Mouse (Mus musculus): ENCODE data around the gene Sde2. TPM values are rescaled to one million over a fixed set of nuclear protein-coding genes. Genes with fewer than 3 reads are reported as not detected.
"Not testable (repeated sequence)": the region's sequence is repeated elsewhere in the genome, so short reads cannot be mapped to it uniquely, and the experiment has no call there.

Sde2 gene
- polyA plus RNA-seq, 1 experiment from 2014 or later: 28.2 TPM

DNA sequence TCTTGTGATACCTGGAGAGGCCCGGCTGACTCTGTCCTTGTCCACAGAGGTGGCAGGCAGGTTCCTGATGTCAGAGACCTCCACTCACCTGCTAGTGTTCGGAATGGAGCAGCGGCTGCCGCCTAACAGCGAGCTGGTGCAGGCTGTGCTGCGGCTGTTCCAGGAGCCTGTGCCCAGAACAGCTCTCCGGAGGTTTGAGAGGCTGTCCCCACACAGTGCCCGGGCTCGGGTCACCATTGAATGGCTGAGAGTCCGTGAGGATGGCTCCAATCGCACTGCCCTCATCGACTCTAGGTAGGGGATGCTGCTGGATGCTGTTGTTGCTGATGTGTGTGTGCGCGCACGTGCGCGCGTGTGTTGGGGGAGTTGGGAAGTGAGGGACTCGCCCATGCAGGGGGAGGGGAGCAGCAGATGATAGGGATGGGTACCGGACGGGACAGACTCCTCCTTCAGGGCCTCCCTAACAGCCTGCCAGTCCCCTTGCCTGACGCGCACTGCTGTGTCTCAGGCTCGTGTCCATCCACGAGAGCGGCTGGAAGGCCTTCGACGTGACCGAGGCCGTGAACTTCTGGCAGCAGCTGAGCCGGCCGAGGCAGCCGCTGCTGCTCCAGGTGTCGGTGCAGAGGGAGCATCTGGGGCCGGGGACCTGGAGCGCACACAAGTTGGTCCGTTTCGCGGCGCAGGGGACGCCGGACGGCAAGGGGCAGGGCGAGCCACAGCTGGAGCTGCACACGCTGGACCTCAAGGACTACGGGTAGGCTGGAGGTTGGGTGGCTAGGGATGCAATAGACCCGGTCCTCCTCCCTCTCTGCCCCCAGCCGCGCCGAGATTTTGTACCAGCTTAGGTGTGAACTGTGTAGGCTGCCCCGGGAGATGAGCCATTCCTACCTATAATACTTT, 43.4 kb downstream of the Sde2 start:
- Histone ChIP-seq H3K4me2 (replicated peaks) (peak overlapping the region; percentile 42), H3K27me3 (ENCODE audit: control insufficient read depth, insufficient read depth, low read length) (peaks cover 27% of the 10 kb centered on the region), H3K4me3 (replicated peaks; ENCODE audit: low read length) (peak overlapping the region; percentile 21), H3K9ac (0 out of 2 replicates have a peak overlapping the region, but pooled peaks have one; percentile 31)
- DNase-seq (ENCODE audit: low spot score); H3K9me3 ChIP-seq (ENCODE audit: control insufficient read depth, low read length); H3K4me1 ChIP-seq (replicated peaks; ENCODE audit: control insufficient read depth, insufficient read depth, low read length); ATAC-seq (ENCODE audit: low FRiP score); H3K27ac ChIP-seq; H3K36me3 ChIP-seq (replicated peaks; ENCODE audit: control insufficient read depth, insufficient read depth): not testable (repeated sequence)
- WGBS: 5% methylated on average over 41 of the region's 51 CpGs

DNA sequence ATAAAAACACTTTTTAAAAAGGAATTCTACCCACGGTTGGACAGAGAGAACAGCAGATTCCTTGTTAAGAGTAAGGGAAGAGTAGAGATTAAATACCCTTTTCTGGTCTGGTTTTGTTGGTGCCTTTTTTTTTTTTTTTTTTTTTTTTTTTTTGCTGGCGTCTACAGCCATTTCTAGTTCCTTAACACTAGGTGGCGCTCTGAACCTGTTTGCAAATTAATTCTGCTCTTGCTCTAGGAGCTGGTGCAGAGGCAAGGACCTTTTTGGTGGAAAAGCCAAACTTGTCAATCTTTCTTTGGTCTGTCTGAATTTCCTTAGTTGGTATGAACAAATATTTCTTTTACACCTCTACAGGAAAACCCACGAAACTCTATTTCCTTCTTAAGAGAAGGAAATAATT, 50.2 kb downstream of the Sde2 start:
- H3K4me1 ChIP-seq (replicated peaks; ENCODE audit: control insufficient read depth, insufficient read depth, low read length): peaks cover 15% of the 10 kb centered on the region
- peaks cover 3% of the 10 kb centered on the region; the same call in 1 of the 2 replicates for H3K36me3 ChIP-seq (replicated peaks; ENCODE audit: control insufficient read depth, insufficient read depth)
- ATAC-seq (ENCODE audit: low FRiP score) (no peak), DNase-seq (ENCODE audit: low spot score) (peak; percentile 85)
- 3% methylated on average over 4 of the region's 4 CpGs for WGBS
- no peak overlapping the region for H3K4me3 ChIP-seq (replicated peaks; ENCODE audit: low read length)
- H3K27ac ChIP-seq: no peak overlapping the region
- H3K9ac ChIP-seq: no peak overlapping the region
- no peak overlapping the region for H3K4me2 ChIP-seq (replicated peaks)
- no peaks in the 10 kb centered on the region for H3K27me3 ChIP-seq (ENCODE audit: control insufficient read depth, insufficient read depth, low read length)
- H3K9me3 ChIP-seq (ENCODE audit: control insufficient read depth, low read length): no peaks in the 10 kb centered on the region

DNA sequence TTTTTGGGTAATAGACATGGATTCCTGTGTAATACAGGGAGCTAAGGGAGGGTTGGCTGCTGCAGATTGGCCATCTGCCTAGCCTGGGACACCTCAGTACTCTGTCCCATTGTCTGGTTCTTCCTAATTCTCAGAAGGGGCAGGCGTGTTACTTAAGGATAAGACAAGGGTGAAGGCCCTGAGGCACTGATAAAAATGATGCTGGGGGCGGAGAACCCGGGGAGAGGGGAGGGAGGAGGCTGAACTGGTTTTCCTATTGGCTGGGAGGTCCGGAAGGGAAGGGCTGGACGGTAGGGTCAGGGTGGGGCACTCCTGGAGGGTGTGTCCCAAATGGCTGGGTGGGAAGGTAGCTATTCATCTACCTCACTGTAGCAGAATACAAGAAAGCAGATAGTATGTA, 52.0 kb downstream of the Sde2 start:
- 40% methylated on average over 5 of the region's 5 CpGs for WGBS

DNA sequence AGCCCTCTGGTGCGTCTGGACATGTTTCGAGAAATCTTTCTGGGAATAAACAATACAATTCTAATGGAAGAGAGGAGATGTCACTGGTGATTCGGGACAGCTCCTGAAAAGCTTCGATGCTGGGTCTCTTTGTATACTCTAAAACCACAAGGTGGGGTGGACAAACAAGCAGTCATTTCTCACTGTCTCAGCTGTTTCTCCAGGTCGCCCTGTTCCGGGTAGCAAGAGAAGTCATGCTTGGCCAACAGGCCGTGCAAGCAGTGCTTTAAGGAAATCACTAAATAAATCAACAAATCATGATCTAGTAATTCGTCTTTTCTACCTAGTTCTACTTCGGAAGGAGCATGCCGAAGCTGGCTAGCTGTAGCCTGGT, 52.7 kb downstream of the Sde2 start:
- H3K27me3 ChIP-seq (ENCODE audit: control insufficient read depth, insufficient read depth, low read length): no peaks in the 10 kb centered on the region
- DNase-seq (ENCODE audit: low spot score): no peak
- peak overlapping the region; percentile 85 for H3K4me2 ChIP-seq (replicated peaks)
- H3K4me3 ChIP-seq (replicated peaks; ENCODE audit: low read length): peak overlapping the region; percentile 72
- H3K9me3 ChIP-seq (ENCODE audit: control insufficient read depth, low read length): no peaks in the 10 kb centered on the region
- H3K27ac ChIP-seq: no peak overlapping the region
- peak overlapping the region; percentile 79; the same call in 1 of the 2 replicates for H3K9ac ChIP-seq
- H3K4me1 ChIP-seq (replicated peaks; ENCODE audit: control insufficient read depth, insufficient read depth, low read length): peaks cover 15% of the 10 kb centered on the region
- WGBS: 38% methylated on average over 10 of the region's 10 CpGs
- peaks cover 26% of the 10 kb centered on the region for H3K36me3 ChIP-seq (replicated peaks; ENCODE audit: control insufficient read depth, insufficient read depth)
- ATAC-seq (ENCODE audit: low FRiP score): peak; percentile 3; the same call in 1 of the 2 replicates

More for the DNA sequence above, 52.0 kb downstream of the Sde2 start:
- H3K4me2 ChIP-seq (replicated peaks): no peak overlapping the region
- H3K9ac ChIP-seq: no peak overlapping the region
- no peaks in the 10 kb centered on the region for H3K27me3 ChIP-seq (ENCODE audit: control insufficient read depth, insufficient read depth, low read length)
- H3K9me3 ChIP-seq (ENCODE audit: control insufficient read depth, low read length): no peaks in the 10 kb centered on the region
- H3K4me1 ChIP-seq (replicated peaks; ENCODE audit: control insufficient read depth, insufficient read depth, low read length): peaks cover 15% of the 10 kb centered on the region
- ATAC-seq (ENCODE audit: low FRiP score) (no peak), DNase-seq (ENCODE audit: low spot score) (no peak)
- no peak overlapping the region for H3K27ac ChIP-seq
- no peak overlapping the region for H3K4me3 ChIP-seq (replicated peaks; ENCODE audit: low read length)
- H3K36me3 ChIP-seq (replicated peaks; ENCODE audit: control insufficient read depth, insufficient read depth): peaks cover 20% of the 10 kb centered on the region

DNA sequence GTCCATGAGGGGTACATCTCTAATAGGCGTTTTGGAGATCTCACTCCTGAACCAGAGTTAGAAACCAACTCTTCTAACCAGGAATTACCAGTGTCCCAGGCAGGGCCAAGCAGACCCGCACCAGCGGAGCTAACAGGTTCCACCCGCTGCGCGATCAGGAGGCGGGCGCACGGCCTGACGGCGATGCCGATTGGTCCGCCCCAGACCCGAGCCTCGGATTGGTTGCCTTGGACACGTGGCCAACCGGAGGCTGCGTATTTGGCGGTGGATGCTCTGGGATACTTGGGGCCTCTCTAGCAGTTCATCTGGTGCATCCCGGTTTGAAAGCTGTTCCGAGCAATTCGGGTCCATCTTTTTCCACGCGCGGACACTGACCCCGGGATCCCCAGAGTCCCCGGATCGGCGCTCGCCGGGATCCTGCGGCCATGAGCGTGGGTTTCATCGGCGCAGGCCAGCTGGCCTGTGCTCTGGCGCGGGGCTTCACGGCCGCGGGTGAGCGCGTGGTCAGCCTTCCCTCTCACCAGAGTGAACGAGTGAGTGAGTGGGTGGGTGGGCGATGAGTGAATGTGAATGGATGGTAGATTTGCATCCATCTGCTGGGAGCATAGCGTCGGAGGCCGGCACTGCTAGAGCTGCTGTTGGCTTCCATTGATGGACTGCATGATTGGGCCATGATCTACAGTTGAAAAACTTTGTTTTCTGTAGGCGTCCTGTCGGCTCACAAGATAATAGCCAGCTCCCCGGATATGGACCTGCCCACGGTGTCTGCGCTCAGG, 53.3 kb downstream of the Sde2 start, which contains the start of gene Pycr2:
Gene Pycr2 (plus strand): TSS at position 255 of the 776 bp plus-strand sequence.
- Histone ChIP-seq H3K4me1 (replicated peaks; ENCODE audit: control insufficient read depth, insufficient read depth, low read length) (peaks cover 15% of the 10 kb centered on the region), H3K27ac (peak within 1 kb of the TSS; percentile 82), H3K27me3 (ENCODE audit: control insufficient read depth, insufficient read depth, low read length) (no peaks in the 10 kb centered on the region), H3K4me2 (replicated peaks) (peak within 1 kb of the TSS; percentile 85), H3K9me3 (ENCODE audit: control insufficient read depth, low read length) (no peaks in the 10 kb centered on the region), H3K4me3 (replicated peaks; ENCODE audit: low read length) (peak within 1 kb of the TSS; percentile 72), H3K36me3 (replicated peaks; ENCODE audit: control insufficient read depth, insufficient read depth) (peaks cover 31% of the 10 kb centered on the region), H3K9ac (peak within 1 kb of the TSS; percentile 79)
- DNase-seq (ENCODE audit: low spot score) (peak; percentile 96), ATAC-seq (ENCODE audit: low FRiP score) (peak; percentile 98)
- WGBS: under 1% methylated on average over 52 of the region's 52 CpGs

DNA sequence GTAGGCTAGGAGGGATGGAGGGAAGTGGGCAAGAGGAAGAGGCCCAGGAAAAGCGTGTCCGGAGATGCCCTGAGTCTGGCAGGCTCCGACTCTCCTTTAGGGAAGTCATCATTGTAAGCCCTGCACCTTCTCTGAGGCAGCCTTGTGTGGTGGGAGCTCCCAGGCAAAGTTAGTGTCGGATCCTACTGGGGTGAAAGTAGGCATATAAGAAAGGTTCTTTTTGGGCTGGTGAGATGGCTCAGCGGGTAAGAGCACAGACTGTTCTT, 53.8 kb downstream of the Sde2 start:
- peaks cover 31% of the 10 kb centered on the region for H3K36me3 ChIP-seq (replicated peaks; ENCODE audit: control insufficient read depth, insufficient read depth)
- H3K4me1 ChIP-seq (replicated peaks; ENCODE audit: control insufficient read depth, insufficient read depth, low read length): peaks cover 15% of the 10 kb centered on the region
- WGBS: 3% methylated on average over 5 of the region's 5 CpGs
- peak overlapping the region; percentile 85 for H3K4me2 ChIP-seq (replicated peaks)
- peak overlapping the region; percentile 79 for H3K9ac ChIP-seq
- ATAC-seq (ENCODE audit: low FRiP score) (no peak), DNase-seq (ENCODE audit: low spot score) (no peak)
- no peaks in the 10 kb centered on the region for H3K27me3 ChIP-seq (ENCODE audit: control insufficient read depth, insufficient read depth, low read length)
- H3K27ac ChIP-seq: peak overlapping the region; percentile 82
- no peaks in the 10 kb centered on the region for H3K9me3 ChIP-seq (ENCODE audit: control insufficient read depth, low read length)
- peak overlapping the region; percentile 72 for H3K4me3 ChIP-seq (replicated peaks; ENCODE audit: low read length)

DNA sequence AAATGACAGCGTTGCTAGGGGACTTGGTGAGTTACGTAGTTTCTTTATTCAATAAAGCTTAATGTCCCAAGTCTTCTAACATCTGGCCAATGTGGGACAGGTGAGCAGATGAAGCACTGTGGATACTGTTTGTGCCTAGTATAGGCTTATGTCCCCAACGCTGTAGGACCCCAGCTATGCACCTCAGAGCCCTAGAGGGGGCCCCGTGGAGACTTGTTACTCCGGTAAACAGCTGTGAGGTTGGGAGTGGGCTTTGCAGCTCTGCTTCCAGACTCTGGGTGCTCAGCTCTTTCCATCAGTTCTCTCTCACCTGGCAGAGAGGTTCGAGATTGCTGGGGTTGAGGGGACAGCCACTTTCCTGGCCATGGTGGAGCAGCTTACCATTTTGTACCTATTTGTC, 54.4 kb downstream of the Sde2 start:
- Histone ChIP-seq H3K36me3 (replicated peaks; ENCODE audit: control insufficient read depth, insufficient read depth) (peaks cover 31% of the 10 kb centered on the region), H3K9ac (peak overlapping the region; percentile 45; the same call in 1 of the 2 replicates), H3K4me1 (replicated peaks; ENCODE audit: control insufficient read depth, insufficient read depth, low read length) (peaks cover 15% of the 10 kb centered on the region), H3K4me2 (replicated peaks) (peak overlapping the region; percentile 85), H3K4me3 (replicated peaks; ENCODE audit: low read length) (peak overlapping the region; percentile 72), H3K27me3 (ENCODE audit: control insufficient read depth, insufficient read depth, low read length) (no peaks in the 10 kb centered on the region), H3K9me3 (ENCODE audit: control insufficient read depth, low read length) (no peaks in the 10 kb centered on the region), H3K27ac (no peak overlapping the region)
- 61% methylated on average over 6 of the region's 6 CpGs for WGBS
- no peak for DNase-seq (ENCODE audit: low spot score)
- ATAC-seq (ENCODE audit: low FRiP score): no peak

DNA sequence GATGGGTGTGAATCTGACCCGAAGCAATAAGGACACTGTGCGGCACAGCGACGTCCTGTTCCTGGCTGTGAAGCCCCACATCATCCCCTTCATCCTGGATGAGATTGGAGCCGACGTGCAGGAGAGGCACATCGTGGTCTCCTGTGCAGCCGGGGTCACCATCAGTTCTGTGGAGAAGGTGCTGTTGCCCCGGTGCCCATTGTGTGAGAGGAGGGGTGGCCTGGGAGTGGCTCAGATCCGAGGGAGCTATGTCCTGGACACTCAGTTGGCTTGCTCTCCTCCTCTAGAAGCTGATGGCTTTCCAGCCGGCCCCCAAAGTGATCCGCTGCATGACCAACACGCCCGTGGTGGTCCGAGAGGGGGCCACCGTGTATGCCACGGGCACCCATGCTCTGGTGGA, 54.9 kb downstream of the Sde2 start:
- Histone ChIP-seq H3K4me3 (replicated peaks; ENCODE audit: low read length) (peak overlapping the region; percentile 72; the same call in 1 of the 2 replicates), H3K9me3 (ENCODE audit: control insufficient read depth, low read length) (no peaks in the 10 kb centered on the region), H3K4me2 (replicated peaks) (peak overlapping the region; percentile 85; the same call in 1 of the 2 replicates), H3K27me3 (ENCODE audit: control insufficient read depth, insufficient read depth, low read length) (no peaks in the 10 kb centered on the region), H3K36me3 (replicated peaks; ENCODE audit: control insufficient read depth, insufficient read depth) (peaks cover 31% of the 10 kb centered on the region), H3K27ac (no peak overlapping the region), H3K4me1 (replicated peaks; ENCODE audit: control insufficient read depth, insufficient read depth, low read length) (peaks cover 15% of the 10 kb centered on the region), H3K9ac (0 out of 2 replicates have a peak overlapping the region, but pooled peaks have one; percentile 45)
- WGBS: 94% methylated on average over 17 of the region's 17 CpGs
- ATAC-seq (ENCODE audit: low FRiP score) (no peak), DNase-seq (ENCODE audit: low spot score) (no peak)

DNA sequence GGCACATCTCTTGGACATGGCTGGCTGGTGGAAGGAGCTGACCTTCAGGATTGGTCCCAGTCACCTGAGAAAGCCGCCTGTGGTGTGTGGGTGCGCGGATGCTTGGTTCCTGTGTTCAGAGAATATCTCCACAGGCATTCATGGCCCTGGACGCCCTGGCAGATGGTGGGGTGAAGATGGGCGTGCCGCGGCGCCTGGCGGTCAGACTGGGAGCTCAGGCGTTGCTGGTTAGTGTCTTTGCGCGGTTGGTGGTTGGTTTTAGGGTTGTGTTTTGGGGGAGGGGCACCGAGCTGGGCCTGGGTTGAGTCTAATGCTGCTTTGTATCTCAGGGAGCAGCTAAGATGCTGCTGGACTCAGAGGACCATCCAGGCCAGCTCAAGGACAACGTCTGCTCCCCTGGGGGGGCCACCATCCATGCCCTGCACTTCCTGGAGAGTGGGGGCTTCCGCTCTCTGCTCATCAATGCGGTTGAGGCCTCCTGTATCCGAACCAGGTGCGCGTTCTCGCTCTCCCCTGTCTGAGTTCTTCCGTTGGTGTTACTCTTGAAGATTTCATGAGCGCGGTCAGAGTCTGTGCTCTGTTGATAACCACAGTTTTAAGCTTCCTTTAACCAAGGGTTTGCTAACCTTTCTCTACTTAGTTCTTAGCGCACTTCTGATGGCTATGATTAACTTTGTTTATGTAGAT, 55.7 kb downstream of the Sde2 start:
- no peak overlapping the region for H3K27ac ChIP-seq
- H3K4me2 ChIP-seq (replicated peaks): no peak overlapping the region

More for the DNA sequence above, 55.7 kb downstream of the Sde2 start:
- Histone ChIP-seq H3K27me3 (ENCODE audit: control insufficient read depth, insufficient read depth, low read length) (no peaks in the 10 kb centered on the region), H3K36me3 (replicated peaks; ENCODE audit: control insufficient read depth, insufficient read depth) (peaks cover 31% of the 10 kb centered on the region), H3K4me1 (replicated peaks; ENCODE audit: control insufficient read depth, insufficient read depth, low read length) (peaks cover 15% of the 10 kb centered on the region), H3K9me3 (ENCODE audit: control insufficient read depth, low read length) (no peaks in the 10 kb centered on the region), H3K9ac (no peak overlapping the region), H3K4me3 (replicated peaks; ENCODE audit: low read length) (no peak overlapping the region)
- no peak for ATAC-seq (ENCODE audit: low FRiP score)
- DNase-seq (ENCODE audit: low spot score): no peak
- WGBS: 92% methylated on average over 24 of the region's 24 CpGs
